Mouse (Mus musculus) layer of hippocampus, adult 11-12 months (tissue): ENCODE measurements around the gene Zscan20.
"Not testable (repeated sequence)": the region's sequence is repeated elsewhere in the genome, so short reads cannot be mapped to it uniquely, and the experiment has no call there.

ENCODE experiments used
- DNase-seq: peaks from one replicate; pipeline ENCODE4 v3.0.0; 2022; ENCODE audit warnings: low spot score

Zscan20 gene

GRCm38 (mm10) chr4:128613326-128613725 lies 3.4 kb upstream of the Zscan20 start:
- peak; percentile 68 for DNase-seq

GRCm38 (mm10) chr4:128611726-128612125 lies 1.8 kb upstream of the Zscan20 start:
- not testable (repeated sequence) for DNase-seq

- no peak for DNase-seq
These were observed 808 bp upstream of the Zscan20 start for GRCm38 (mm10) chr4:128610706-128611105.

GRCm38 (mm10) chr4:128609276-128609924 lies 498 bp downstream of the Zscan20 start:
- DNase-seq: no peak

DNA sequence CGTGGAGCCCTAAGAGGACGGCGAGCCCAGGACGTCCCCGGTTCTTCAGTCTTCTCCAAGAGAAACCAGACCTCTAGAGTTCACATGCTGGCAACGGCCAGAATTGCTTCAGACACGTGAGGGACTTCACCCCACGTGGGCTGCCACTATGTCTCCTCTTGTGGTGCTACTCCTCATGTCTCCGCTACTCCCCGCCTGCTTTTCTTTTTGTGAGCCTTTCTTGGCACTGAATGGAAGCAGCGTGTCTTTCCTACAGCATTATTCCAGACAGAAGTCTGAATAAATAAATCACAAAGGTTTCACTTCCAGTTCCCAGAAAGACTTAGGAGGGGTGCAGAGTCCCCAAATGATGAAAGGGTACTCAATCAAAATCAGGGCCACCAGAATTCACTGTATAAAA lies 2.2 kb downstream of the Zscan20 start:
- DNase-seq: no peak

DNA sequence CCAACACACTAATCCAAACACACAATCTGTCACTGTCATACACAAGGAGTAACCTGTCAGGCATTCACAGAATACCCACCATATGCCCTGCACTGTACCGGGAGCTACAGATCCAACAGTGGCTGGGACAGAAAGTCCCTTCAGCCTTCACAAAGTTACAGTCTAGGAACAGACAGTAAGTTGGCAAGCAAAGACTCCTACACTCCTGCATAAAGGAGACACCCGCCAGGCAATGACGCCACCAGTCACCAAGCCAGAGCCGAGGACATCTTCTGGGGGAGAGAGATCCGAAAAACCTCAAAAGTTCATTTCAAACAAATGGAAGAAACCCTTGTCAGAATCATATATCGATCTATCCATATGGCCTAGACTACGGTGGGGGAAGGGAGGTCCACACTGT lies 3.3 kb downstream of the Zscan20 start:
- DNase-seq: no peak

DNA sequence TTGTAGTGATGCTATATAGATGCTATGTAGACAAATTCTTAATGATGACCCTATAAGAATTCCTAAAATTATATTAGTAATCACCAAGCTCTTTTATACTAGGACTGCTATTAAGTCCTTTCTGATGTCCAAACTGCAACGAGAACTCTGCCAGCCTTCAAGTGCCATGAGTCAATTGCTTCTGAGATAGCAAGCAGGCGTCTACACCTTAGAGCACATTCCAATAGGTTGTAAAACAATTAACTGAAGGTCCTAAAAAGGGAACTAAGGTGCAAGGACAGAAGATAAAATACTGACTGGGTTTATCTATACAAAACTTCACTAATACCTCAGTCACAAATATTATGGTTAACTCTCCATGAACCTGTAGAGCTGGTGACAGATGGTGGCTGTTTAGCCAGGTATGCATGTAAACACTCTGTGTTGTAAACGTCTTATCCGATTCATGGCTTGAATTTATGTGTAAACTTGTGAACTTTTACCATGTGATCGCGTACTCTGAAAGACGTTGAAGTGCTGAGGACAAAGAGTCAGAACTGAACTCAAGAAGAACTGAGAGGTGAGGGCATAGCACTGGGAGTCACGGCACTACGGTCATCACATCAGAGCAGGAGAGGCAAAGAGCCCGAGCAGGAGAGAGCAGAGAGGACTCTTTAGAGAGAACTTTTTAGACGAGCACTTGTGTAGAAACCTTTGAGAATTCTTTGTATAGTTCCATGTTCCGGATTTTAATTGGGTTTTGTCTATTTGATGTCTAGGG lies 11.9 kb downstream of the Zscan20 start:
- no peak for DNase-seq

DNA sequence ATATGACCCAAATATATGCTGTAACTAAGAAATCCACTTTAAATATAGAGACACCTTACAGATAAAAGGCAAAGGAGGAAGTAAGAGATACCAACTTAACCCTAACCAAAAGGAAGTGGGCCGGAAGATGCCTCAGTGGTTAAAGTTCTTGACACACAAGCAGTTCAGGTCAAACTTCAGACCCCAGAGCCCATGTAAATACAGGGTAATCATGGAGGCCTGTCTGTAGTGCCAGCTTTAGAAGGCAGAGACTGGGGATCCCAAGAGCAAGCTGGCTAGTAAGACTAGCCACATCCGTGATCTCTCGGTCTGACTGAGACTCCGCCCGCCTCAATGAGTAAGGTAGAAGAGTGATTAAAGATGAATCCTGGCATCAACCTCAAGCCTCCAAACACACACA lies 15.8 kb downstream of the Zscan20 start:
- DNase-seq: no peak

DNA sequence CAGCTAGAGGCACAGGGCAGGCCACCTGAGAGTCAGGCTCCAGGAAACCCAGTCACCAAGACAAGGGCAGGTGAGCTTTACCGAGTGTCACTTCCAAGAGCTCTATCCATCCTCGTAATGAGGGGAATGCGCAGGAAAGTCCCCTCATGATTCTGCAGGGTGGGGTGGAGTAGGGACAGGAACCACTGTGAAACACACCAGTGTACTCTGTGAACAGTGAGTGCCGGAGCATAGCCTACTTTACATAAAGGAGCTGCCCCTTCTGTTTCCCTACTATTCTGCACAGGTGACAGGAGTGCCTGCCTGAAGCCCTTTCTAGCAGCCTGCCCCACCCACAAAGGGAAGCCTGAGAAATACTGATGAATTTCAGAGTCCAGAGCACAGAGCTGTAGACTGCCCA lies 16.6 kb downstream of the Zscan20 start:
- no peak for DNase-seq

GRCm38 (mm10) chr4:128579182-128579581 lies 30.7 kb downstream of the Zscan20 start:
- DNase-seq: no peak

DNA sequence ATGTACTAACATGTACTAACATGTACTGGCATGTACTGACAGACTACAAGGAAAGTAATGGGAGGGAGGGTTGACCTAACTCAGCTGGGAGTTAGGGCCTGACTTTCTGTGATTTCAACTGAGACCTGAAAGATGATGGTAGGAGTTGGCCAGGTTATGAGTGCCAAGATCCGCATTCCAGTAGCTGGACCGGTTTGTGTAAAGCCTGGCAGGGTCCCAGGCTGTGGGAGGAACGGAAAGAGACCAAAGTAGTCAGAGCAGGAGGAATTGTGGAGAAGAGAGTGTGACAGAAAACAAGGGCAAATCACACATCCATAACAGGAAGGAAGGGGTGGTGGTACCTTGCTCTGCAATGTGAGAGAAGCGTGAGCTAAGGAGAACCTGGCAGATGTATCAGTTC lies 34.1 kb downstream of the Zscan20 start:
- no peak for DNase-seq

DNA sequence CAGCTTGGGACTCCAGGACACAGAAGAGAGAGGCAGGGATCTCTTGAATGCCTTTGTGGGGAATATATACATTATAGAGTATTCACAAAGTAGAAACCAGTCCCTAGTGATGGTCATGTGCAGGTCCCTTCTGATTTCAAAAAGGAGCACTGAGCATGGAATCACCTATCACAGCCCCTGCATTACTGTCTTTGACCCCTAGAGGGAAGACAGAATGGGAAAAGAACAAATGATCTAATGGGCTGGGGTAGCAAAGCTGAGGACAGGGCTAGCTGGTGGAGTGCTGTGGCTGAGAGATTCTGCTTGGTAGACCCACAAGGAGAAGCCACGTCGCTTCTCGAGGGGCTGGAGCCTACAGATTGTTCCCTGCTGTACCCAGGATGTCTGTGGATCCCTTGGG lies 49.6 kb downstream of the Zscan20 start:
- no peak for DNase-seq

DNA sequence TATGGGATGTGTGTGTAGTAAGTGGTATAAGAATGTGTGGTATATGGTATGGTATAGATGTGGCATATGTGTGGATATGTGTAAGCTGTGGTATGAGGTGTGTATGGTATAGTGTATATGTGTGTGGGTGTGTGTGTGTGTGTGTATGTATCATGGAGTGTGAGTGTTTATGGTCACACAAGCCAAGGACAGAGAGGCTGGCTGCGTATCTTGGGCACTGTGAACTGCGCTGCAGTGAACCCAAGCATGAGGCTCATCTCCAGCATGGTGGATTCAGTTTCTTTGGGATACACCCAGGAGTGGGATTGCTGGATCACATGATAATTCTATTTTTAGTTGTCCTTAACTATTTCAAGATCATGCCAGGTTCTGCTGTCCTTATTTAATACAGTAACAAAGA lies 55.7 kb downstream of the Zscan20 start:
- DNase-seq: no peak

GRCm38 (mm10) chr4:128550756-128551155 lies 59.1 kb downstream of the Zscan20 start:
- no peak for DNase-seq

DNA sequence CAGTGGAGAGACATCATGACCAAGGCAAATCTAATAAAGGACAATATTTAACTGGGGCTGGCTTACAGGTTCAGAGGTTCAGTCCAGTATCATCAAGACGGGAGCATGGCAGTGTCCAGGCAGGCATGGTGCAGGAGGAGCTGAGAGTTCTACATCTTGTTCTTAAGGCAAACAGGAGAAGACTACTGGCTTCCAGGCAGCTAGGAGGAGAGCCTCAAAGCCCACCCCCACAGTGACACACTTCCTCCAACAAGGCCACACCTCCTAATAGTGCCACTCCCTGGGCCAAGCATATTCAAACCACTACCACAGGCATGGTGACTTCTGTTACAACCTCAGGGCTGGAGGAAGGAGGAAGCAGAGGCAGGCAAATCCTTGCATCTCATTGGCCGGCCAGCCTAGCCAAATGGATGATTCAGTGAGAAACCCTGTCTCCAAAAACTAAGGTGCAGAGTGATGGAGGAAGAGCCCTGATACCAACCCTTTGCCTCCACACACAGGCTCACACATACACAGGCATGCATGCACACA lies 65.9 kb downstream of the Zscan20 start:
- DNase-seq: not testable (repeated sequence)

DNA sequence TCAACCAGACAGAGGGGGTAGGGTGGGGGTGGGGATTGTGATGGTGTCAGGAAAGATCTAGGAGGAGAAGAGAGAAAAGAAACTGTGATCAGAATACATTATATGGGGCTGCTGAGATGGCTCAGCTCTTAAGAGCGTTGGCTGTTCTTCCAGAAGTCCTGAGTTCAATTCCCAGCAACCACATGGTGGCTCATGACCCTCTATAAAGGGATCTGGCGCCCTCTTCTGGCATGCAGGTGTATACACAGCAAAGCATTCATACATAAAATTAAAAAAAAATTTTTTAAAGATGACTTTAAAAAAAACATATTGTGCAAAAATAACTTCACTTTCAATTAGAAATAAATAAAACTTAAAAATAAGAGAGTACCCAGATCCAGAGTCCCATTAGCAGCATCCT lies 66.5 kb downstream of the Zscan20 start:
- no peak for DNase-seq
